Mouse (Mus musculus): ENCODE results near the gene Cd33. TPM values are rescaled to one million over a fixed set of nuclear protein-coding genes. Genes with fewer than 3 reads are reported as not detected.

Cd33 gene
- total and polyA plus RNA-seq, 3 experiments: not detected

DNA sequence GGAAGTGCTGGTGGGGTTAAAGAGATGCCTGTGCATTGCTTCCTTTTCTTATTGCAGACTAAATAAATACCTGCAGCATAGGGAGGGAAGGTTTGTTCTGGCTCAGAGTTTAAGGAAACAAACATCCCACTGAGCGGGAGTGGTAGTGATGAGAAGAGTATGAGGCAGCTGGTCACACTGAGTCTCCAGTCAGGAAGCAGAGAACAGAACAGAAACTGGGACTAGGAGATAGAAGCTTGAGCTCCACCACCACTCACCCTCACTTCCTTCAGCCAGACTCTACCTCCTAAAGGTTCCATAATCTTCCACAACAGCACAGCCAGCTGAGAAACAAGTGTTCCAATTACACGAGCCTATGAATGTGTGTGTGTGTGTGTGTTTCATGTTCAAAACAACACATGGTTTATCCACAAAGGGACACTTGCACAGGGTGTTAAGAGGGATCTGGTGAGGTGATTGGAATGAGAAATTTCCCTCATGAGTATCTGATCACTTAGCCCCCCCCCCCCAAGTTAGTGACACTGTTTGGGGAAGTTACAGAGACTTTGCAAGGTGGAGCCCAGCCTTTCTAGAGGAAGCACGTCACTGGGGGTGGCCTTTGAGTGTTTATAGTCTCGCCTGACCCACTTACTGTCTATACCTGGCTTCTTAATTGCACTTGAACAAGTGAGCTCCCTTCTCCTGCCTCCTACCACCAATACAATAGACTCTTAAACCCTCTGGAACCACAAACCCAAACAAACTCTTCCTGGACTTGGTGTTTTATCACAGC lies 32.3 kb downstream of the Cd33 start:
- TF ChIP-seq GABPA (IDR thresholded peaks at IDR 0.05; ENCODE audit: low read depth, low read length): no peak
- no peak for TF ChIP-seq MYC (IDR thresholded peaks at IDR 0.05; ENCODE audit: low read depth, low read length)
- TF ChIP-seq CHD1 (IDR thresholded peaks at IDR 0.05; ENCODE audit: low read depth, low read length): no peak
- TF ChIP-seq MAFK (IDR thresholded peaks at IDR 0.05; ENCODE audit: borderline replicate concordance, low read depth, low read length): no peak
- no peak for TF ChIP-seq TBP (IDR thresholded peaks at IDR 0.05; ENCODE audit: low read depth, low read length)
- no peak for TF ChIP-seq USF2 (IDR thresholded peaks at IDR 0.05; ENCODE audit: borderline replicate concordance in 1 of 2, insufficient read depth in 1 of 2, low read depth in 1 of 2, low read length in 2 of 2)
- TF ChIP-seq ZNF384 (IDR thresholded peaks at IDR 0.05; ENCODE audit: low read depth, low read length): no peak
- TF ChIP-seq CHD2 (IDR thresholded peaks at IDR 0.05; ENCODE audit: low read length): no peak
- no peak for TF ChIP-seq MAX (IDR thresholded peaks at IDR 0.05; ENCODE audit: low read length)
- TF ChIP-seq TCF12 (IDR thresholded peaks at IDR 0.05; ENCODE audit: low read depth, low read length): no peak
- TF ChIP-seq E2F4 (IDR thresholded peaks at IDR 0.05; ENCODE audit: borderline replicate concordance, low read depth, low read length): no peak
- no peak for TF ChIP-seq MAZ (IDR thresholded peaks at IDR 0.05; ENCODE audit: low read depth, low read length)

DNA sequence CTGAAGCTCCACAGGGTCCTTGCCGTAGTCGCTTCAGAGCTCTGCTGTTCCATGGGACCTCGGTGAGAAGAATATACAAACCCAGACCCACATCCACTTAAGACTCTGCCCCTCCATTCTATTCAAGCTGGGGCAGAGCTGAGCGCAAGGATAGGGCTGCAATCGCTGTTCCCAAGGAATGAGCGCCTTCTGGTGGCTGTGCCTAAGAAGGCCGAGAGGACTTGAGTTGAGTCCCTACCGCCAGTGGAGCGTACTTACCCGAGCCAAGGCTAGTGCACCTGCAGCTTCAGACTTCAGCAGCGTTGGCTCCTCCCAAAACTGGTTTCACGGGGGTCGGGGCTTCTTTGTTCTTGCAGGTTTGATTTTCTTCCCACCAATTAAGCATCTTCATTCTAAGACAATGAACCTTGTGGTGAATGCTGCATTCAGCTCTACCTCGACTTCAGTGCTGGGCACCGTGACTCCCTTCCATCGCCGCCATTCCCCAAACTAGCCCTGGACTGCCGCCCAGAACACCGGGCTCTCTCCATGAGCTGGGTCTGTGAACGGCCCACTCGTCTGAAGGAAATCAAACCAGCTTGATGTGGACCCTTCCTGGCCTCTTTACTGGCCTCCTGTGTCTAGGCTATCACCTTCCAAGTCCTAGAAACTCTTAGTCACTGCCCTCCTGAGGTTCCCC lies 48.7 kb downstream of the Cd33 start:
- H3K4me3 ChIP-seq (ENCODE audit: control insufficient read depth in 1 of 2, insufficient read depth in 1 of 2, low read depth in 2 of 2, low read length in 2 of 2): no peak overlapping the region
- H3K9ac ChIP-seq (ENCODE audit: control insufficient read depth, low read depth, low read length, poor library complexity, severe bottlenecking): no peak overlapping the region
- TF ChIP-seq CTCF (IDR thresholded peaks at IDR 0.05 in 2 of 3, conservative IDR thresholded peaks at IDR 0.05 in 1 of 3; ENCODE audit: control insufficient read depth in 1 of 3, insufficient read depth in 1 of 3, low read depth in 2 of 3, low read length in 3 of 3, poor library complexity in 1 of 3, severe bottlenecking in 1 of 3): no peak
- DNase-seq (ENCODE audit: low read depth, low spot score): no peak
- H3K4me1 ChIP-seq (ENCODE audit: control insufficient read depth in 1 of 2, insufficient read depth in 2 of 2, low read length in 2 of 2): no peaks in the 10 kb centered on the region
- H3K27me3 ChIP-seq (ENCODE audit: control insufficient read depth in 1 of 2, insufficient read depth in 2 of 2, low read length in 2 of 2): no peaks in the 10 kb centered on the region
- H3K79me2 ChIP-seq (ENCODE audit: control insufficient read depth, insufficient read depth, low read length, poor library complexity): no peaks in the 10 kb centered on the region
- H3K36me3 ChIP-seq (ENCODE audit: control insufficient read depth in 1 of 2, insufficient read depth in 2 of 2, low read length in 2 of 2): no peaks in the 10 kb centered on the region
- no peak overlapping the region for H3K27ac ChIP-seq (ENCODE audit: control insufficient read depth, low read depth, low read length)
- H3K9me3 ChIP-seq (replicated peaks; ENCODE audit: insufficient read depth, low read length): no peaks in the 10 kb centered on the region

More for the DNA sequence above, 32.3 kb downstream of the Cd33 start:
- no peaks in the 10 kb centered on the region for H3K36me3 ChIP-seq (ENCODE audit: control insufficient read depth in 1 of 2, insufficient read depth in 2 of 2, low read length in 2 of 2)
- no peaks in the 10 kb centered on the region for H3K27me3 ChIP-seq (ENCODE audit: control insufficient read depth in 1 of 2, insufficient read depth in 2 of 2, low read length in 2 of 2)
- H3K79me2 ChIP-seq (ENCODE audit: control insufficient read depth, insufficient read depth, low read length, poor library complexity): no peaks in the 10 kb centered on the region
- H3K27ac ChIP-seq (ENCODE audit: control insufficient read depth, low read depth, low read length): no peak overlapping the region
- no peak overlapping the region for H3K9ac ChIP-seq (ENCODE audit: control insufficient read depth, low read depth, low read length, poor library complexity, severe bottlenecking)
- H3K9me3 ChIP-seq (replicated peaks; ENCODE audit: insufficient read depth, low read length): no peaks in the 10 kb centered on the region
- H3K4me3 ChIP-seq (ENCODE audit: control insufficient read depth in 1 of 2, insufficient read depth in 1 of 2, low read depth in 2 of 2, low read length in 2 of 2): no peak overlapping the region
- no peaks in the 10 kb centered on the region for H3K4me1 ChIP-seq (ENCODE audit: control insufficient read depth in 1 of 2, insufficient read depth in 2 of 2, low read length in 2 of 2)
- no peak for DNase-seq (ENCODE audit: low read depth, low spot score)
